In genomic region chr2:105687317-105687991, GRCm38 (mm10) we compare ENCODE assay signal across 8 mouse cellular contexts. TPM values are rescaled to one million over a fixed set of nuclear protein-coding genes. Genes with fewer than 3 reads are reported as not detected.
DNase-seq lines count a peak whose midpoint lies in the region; ATAC-seq and TF ChIP-seq lines count a peak whose summit lies in the region.

No protein-coding gene starts in this region.

- peak overlapping the region; percentile 51 for H3K4me2 ChIP-seq in liver, postnatal 0 days (ENCODE audit: low read depth, low read length)
- H3K4me2 ChIP-seq in stomach, postnatal 0 days (replicated peaks; ENCODE audit: low read depth), result no peak overlapping the region; the same call in 1 of the 2 replicates

- peak overlapping the region; percentile 69 for H3K27ac ChIP-seq in layer of hippocampus, adult 2 months
- peak overlapping the region; percentile 84 for H3K27ac ChIP-seq in hindbrain, embryonic 10.5 days
- no peak overlapping the region for H3K27ac ChIP-seq in liver, postnatal 0 days (ENCODE audit: low read depth)
- no peak overlapping the region for H3K27ac ChIP-seq in stomach, postnatal 0 days (replicated peaks)

- H3K27me3 ChIP-seq in hindbrain, embryonic 10.5 days (ENCODE audit: insufficient read depth, poor library complexity, severe bottlenecking), result peaks cover 100% of the 10 kb centered on the region
- peaks cover 97% of the 10 kb centered on the region for H3K27me3 ChIP-seq in liver, postnatal 0 days (ENCODE audit: insufficient read depth, low read length)
- peaks cover 24% of the 10 kb centered on the region for H3K27me3 ChIP-seq in stomach, postnatal 0 days (ENCODE audit: control insufficient read depth, insufficient read depth, low read length)

- peak; percentile 58; the same call in 1 of the 2 replicates for ATAC-seq in liver, postnatal 0 days
- peak; percentile 65; the same call in 1 of the 2 replicates for ATAC-seq in stomach, postnatal 0 days (ENCODE audit: low FRiP score, low TSS enrichment)

- DNase-seq in layer of hippocampus, adult 2 months (ENCODE audit: low spot score in 2 of 2), result no peak
- DNase-seq in layer of hippocampus, adult 9-11 months, result no peak
- peak; percentile 83 to 87 for DNase-seq in cerebellum, postnatal 36 days
- peak; percentile 75 for DNase-seq in hindbrain, embryonic 10.5 days (ENCODE audit: low spot score)
- peak; percentile 34 for DNase-seq in liver, postnatal 0 days
- peak; percentile 58 for DNase-seq in stomach, postnatal 0 days (ENCODE audit: low spot score)
- no peak for DNase-seq in left cerebral cortex, adult 8-10 months (ENCODE audit: low spot score in 2 of 2)
- DNase-seq in gastrocnemius, adult 18-20 months (ENCODE audit: low spot score), result no peak

- peaks cover 19% of the 10 kb centered on the region for H3K36me3 ChIP-seq in hindbrain, embryonic 10.5 days
- no peaks in the 10 kb centered on the region for H3K36me3 ChIP-seq in liver, postnatal 0 days (replicated peaks; ENCODE audit: insufficient read depth, low read length)
- H3K36me3 ChIP-seq in stomach, postnatal 0 days (ENCODE audit: control insufficient read depth, insufficient read depth, low read length), result no peaks in the 10 kb centered on the region

- H3K9me3 ChIP-seq in hindbrain, embryonic 10.5 days, result no peaks in the 10 kb centered on the region
- H3K9me3 ChIP-seq in liver, postnatal 0 days (ENCODE audit: low read length), result no peaks in the 10 kb centered on the region
- H3K9me3 ChIP-seq in stomach, postnatal 0 days (ENCODE audit: control insufficient read depth, low read length), result no peaks in the 10 kb centered on the region

- H3K9ac ChIP-seq in liver, postnatal 0 days (replicated peaks), result no peak overlapping the region
- no peak overlapping the region for H3K9ac ChIP-seq in stomach, postnatal 0 days (ENCODE audit: low read length)

- WGBS in hindbrain, embryonic 10.5 days, result 2% methylated on average over 13 of the region's 13 CpGs
- WGBS in liver, postnatal 0 days (ENCODE audit: insufficient replicate concordance), result 5% methylated on average over 13 of the region's 13 CpGs
- WGBS in stomach, postnatal 0 days, result 2% methylated on average over 13 of the region's 13 CpGs

- peaks cover 75% of the 10 kb centered on the region for H3K4me1 ChIP-seq in hindbrain, embryonic 10.5 days (replicated peaks)
- peaks cover 2% of the 10 kb centered on the region for H3K4me1 ChIP-seq in liver, postnatal 0 days (ENCODE audit: insufficient read depth)
- no peaks in the 10 kb centered on the region for H3K4me1 ChIP-seq in stomach, postnatal 0 days (replicated peaks; ENCODE audit: control insufficient read depth, insufficient read depth)

- peak overlapping the region; percentile 43 for H3K4me3 ChIP-seq in layer of hippocampus, adult 2 months
- peak overlapping the region; percentile 41 for H3K4me3 ChIP-seq in hindbrain, embryonic 10.5 days
- peak overlapping the region; percentile 26; the same call in 1 of the 2 replicates for H3K4me3 ChIP-seq in liver, postnatal 0 days (ENCODE audit: low read depth, low read length)
- peak overlapping the region; percentile 6; the same call in 1 of the 2 replicates for H3K4me3 ChIP-seq in stomach, postnatal 0 days (ENCODE audit: low read depth, low read length)

- TF ChIP-seq CTCF in layer of hippocampus, adult 2 months (conservative IDR thresholded peaks at IDR 0.05), result peak; percentile 65
- peak; percentile 49 for TF ChIP-seq CTCF in liver, postnatal 0 days (IDR thresholded peaks at IDR 0.05; ENCODE audit: low read depth)
- peak; percentile 62 for TF ChIP-seq CTCF in stomach, postnatal 0 days (IDR thresholded peaks at IDR 0.05; ENCODE audit: low read depth)

- no peak for TF ChIP-seq EP300 in liver, postnatal 0 days (IDR thresholded peaks at IDR 0.05; ENCODE audit: low read depth)
- no peak for TF ChIP-seq EP300 in stomach, postnatal 0 days (optimal IDR thresholded peaks at IDR 0.05)

RNA-seq across cellular contexts. Expression of gene Pax6, which starts 18.8 kb away (rescaled TPM):
- 10 to 100 TPM; 10.5 to 13.5 TPM for total RNA-seq in layer of hippocampus, adult 2 months (2021)
- 24.7 and 27.0 TPM in 2 replicates for polyA plus RNA-seq in hindbrain, embryonic 10.5 days (2016; fragmentation: Nextera tagmentation; extraction: Ambion mirVana)
- polyA plus RNA-seq in liver, postnatal 0 days (2015; fragmentation: Nextera tagmentation; extraction: Ambion mirVana), result not detected in 2 replicates
- polyA plus RNA-seq in stomach, postnatal 0 days (2015; fragmentation: Nextera tagmentation; extraction: Ambion mirVana), result 0.63 and 0.67 TPM in 2 replicates
- total RNA-seq in left cerebral cortex, adult 8-10 months (2022), result 10 to 100 TPM in 3 of 4 experiments, 1 to 10 TPM in 1; 9.3 to 12.0 (median 11.3) TPM
- not detected for total RNA-seq in gastrocnemius, adult 18-20 months (2021)

Comparison
In these comparisons a context has a peak if more than half of its experiments do, and no peak if none do; other contexts are left out.
1. DNase-seq: peak in cerebellum, postnatal 36 days (2 of 2), hindbrain, embryonic 10.5 days (single experiment), liver, postnatal 0 days (single experiment) and stomach, postnatal 0 days (single experiment); none in layer of hippocampus, adult 2 months (0 of 2), layer of hippocampus, adult 9-11 months (single experiment), left cerebral cortex, adult 8-10 months (0 of 2) and gastrocnemius, adult 18-20 months (single experiment).
2. H3K27ac ChIP-seq: peak in layer of hippocampus, adult 2 months (single experiment) and hindbrain, embryonic 10.5 days (single experiment); none in liver, postnatal 0 days (single experiment) and stomach, postnatal 0 days (single experiment).
3. RNA of gene Pax6, which starts 18.8 kb away (total RNA-seq): 10.5 to 13.5 TPM in layer of hippocampus, adult 2 months and 9.3 to 12.0 TPM in left cerebral cortex, adult 8-10 months; not detected in gastrocnemius, adult 18-20 months; every median in the first group is over 10 times any median in the second.
4. Peak in every context shown above with its lines, with median percentiles within 50 percentile points of each other: H3K4me3 ChIP-seq and CTCF ChIP-seq.